Mouse (Mus musculus) ES-E14 (cell line): ENCODE results near the gene Kcnip1. TPM values are rescaled to one million over a fixed set of nuclear protein-coding genes. Genes with fewer than 3 reads are reported as not detected.

Experiments
- DNase-seq: peaks from one replicate; pipeline ENCODE4 v3.0.0-alpha.2; 2013; ENCODE audit warnings: low read depth, low spot score
- H3K27ac ChIP-seq: 2 replicates; pipeline ENCODE4 v1.5.1; 2012; ENCODE audit warnings: low read depth, mild to moderate bottlenecking, low read length, moderate library complexity, mixed read lengths; ENCODE audit not compliant: poor library complexity, insufficient read depth, severe bottlenecking
- H3K36me3 ChIP-seq: 2 replicates; pipeline ENCODE4 v1.6.1; 2012; ENCODE audit warnings: mild to moderate bottlenecking, low read length, moderate library complexity, mixed read lengths; ENCODE audit not compliant: control insufficient read depth, poor library complexity, insufficient read depth, severe bottlenecking
- H3K4me1 ChIP-seq, 2 experiments: fragments of 150-350 bp in 1 of 2; sonication (generic) in 1 of 2; 2 replicates each; pipeline ENCODE4 v1.6.1; 2012; ENCODE audit warnings: low read length in 2 of 2, mild to moderate bottlenecking in 1 of 2, mixed read lengths in 1 of 2; ENCODE audit not compliant: control insufficient read depth in 2 of 2, insufficient read depth in 2 of 2, poor library complexity in 1 of 2
- H3K4me3 ChIP-seq, 2 experiments: fragments of 150-350 bp in 1 of 2; sonication (generic) in 1 of 2; 2 replicates each; pipeline ENCODE4 v1.5.1; 2012; ENCODE audit warnings: low read length in 2 of 2, low read depth in 1 of 2, mild to moderate bottlenecking in 1 of 2, mixed read lengths in 1 of 2; ENCODE audit not compliant: insufficient read depth in 1 of 2, poor library complexity in 1 of 2, severe bottlenecking in 1 of 2
- H3K9ac ChIP-seq: 2 replicates; pipeline ENCODE4 v1.6.1; 2012; ENCODE audit warnings: low read depth, mild to moderate bottlenecking, low read length, mixed read lengths; ENCODE audit not compliant: poor library complexity, insufficient read depth, severe bottlenecking
- H3K9me3 ChIP-seq: fragments of 150-350 bp; sonication (generic); 2 replicates; pipeline ENCODE4 v1.6.1; 2012; ENCODE audit warnings: low read depth, mild to moderate bottlenecking, low read length; ENCODE audit not compliant: control insufficient read depth, insufficient read depth
- CHD2 ChIP-seq: IDR thresholded peaks from 2 replicates; pipeline ENCODE4 v1.6.1; 2014; ENCODE audit warnings: mild to moderate bottlenecking, low read depth, low read length, inconsistent platforms
- HCFC1 ChIP-seq: IDR thresholded peaks from 2 replicates; pipeline ENCODE4 v1.6.1; 2012; ENCODE audit warnings: low read length, inconsistent platforms, borderline replicate concordance; ENCODE audit not compliant: insufficient read depth
- MAFK ChIP-seq: IDR thresholded peaks from 2 replicates; pipeline ENCODE4 v1.6.1; 2014; ENCODE audit warnings: mild to moderate bottlenecking, low read depth, low read length, inconsistent platforms; ENCODE audit not compliant: insufficient read depth
- ZC3H11A ChIP-seq: IDR thresholded peaks from 2 replicates; pipeline ENCODE4 v1.6.1; 2012; ENCODE audit warnings: low read depth, mild to moderate bottlenecking, inconsistent platforms, low read length, borderline replicate concordance
- ZNF384 ChIP-seq: IDR thresholded peaks from 2 replicates; pipeline ENCODE4 v1.6.1; 2012; ENCODE audit warnings: low read depth, low read length, inconsistent platforms
- in situ Hi-C, 2 experiments: fragments of 600-800 bp; cut with MboI; formaldehyde crosslinking; loops; one replicate each; pipeline ENCODE4 v1.15.1; 2025; ENCODE audit warnings: low sequenced_read_pairs in 2 of 2, inconsistent platforms in 1 of 2; ENCODE audit not compliant: unreplicated experiment in 2 of 2
- total RNA-seq: library from RNA; depleted of rRNA; stranded (reverse); fragments of 300-350 nt; gene quantifications from 2 replicates; pipeline ENCODE4 v1.2.3, GENCODE M21; 2012

The Kcnip1 gene
- total RNA-seq, 1 experiment, result 0.22 TPM

- H3K9me3 ChIP-seq, result no peaks in the 10 kb centered on the region
- TF ChIP-seq MAFK, result no peak
- TF ChIP-seq HCFC1, result no peak
- no peak overlapping the region for H3K4me3 ChIP-seq
- no peak for DNase-seq
- H3K27ac ChIP-seq, result no peak overlapping the region
- H3K4me1 ChIP-seq, result peaks cover 0 to 1% of the 10 kb centered on the region in 2 experiments; a peak in 1 of 4 replicates
- no peak overlapping the region for H3K9ac ChIP-seq
- H3K36me3 ChIP-seq, result no peaks in the 10 kb centered on the region
- in situ Hi-C loops, result no loop called here
Measured at GRCm38 (mm10) chr11:33845931-33846330, 147.0 kb downstream of the Kcnip1 start.

- TF ChIP-seq ZNF384 (no peak), HCFC1 (no peak), ZC3H11A (no peak), MAFK (no peak), CHD2 (no peak)
- peak; percentile 16 for DNase-seq
- no peak overlapping the region for H3K27ac ChIP-seq
- H3K9me3 ChIP-seq, result no peaks in the 10 kb centered on the region
- H3K9ac ChIP-seq, result peak overlapping the region; percentile 53; the same call in 1 of the 2 replicates
- H3K36me3 ChIP-seq, result no peaks in the 10 kb centered on the region
- in situ Hi-C loops, result no loop called here
- H3K4me1 ChIP-seq, result peaks cover 0 to 1% of the 10 kb centered on the region in 2 experiments; a peak in 1 of 4 replicates
- H3K4me3 ChIP-seq, result peak overlapping the region; percentile 61 to 63
Measured at GRCm38 (mm10) chr11:33843294-33843864, 149.6 kb downstream of the Kcnip1 start.

GRCm38 (mm10) chr11:33839049-33839448 lies 153.9 kb downstream of the Kcnip1 start:
- no peaks in the 10 kb centered on the region for H3K36me3 ChIP-seq
- no peak for TF ChIP-seq MAFK
- TF ChIP-seq CHD2, result no peak
- TF ChIP-seq ZC3H11A, result no peak
- no peak for TF ChIP-seq ZNF384
- no peak for TF ChIP-seq HCFC1
- DNase-seq, result no peak
- no peaks in the 10 kb centered on the region for H3K9me3 ChIP-seq
- no peak overlapping the region for H3K9ac ChIP-seq
- no peak overlapping the region for H3K27ac ChIP-seq
- in situ Hi-C loops, result no loop called here
- no peak overlapping the region for H3K4me3 ChIP-seq
- H3K4me1 ChIP-seq, result peaks cover 0 to 1% of the 10 kb centered on the region in 2 experiments; a peak in 1 of 4 replicates

GRCm38 (mm10) chr11:33829774-33830173 lies 163.2 kb downstream of the Kcnip1 start:
- DNase-seq, result peak; percentile 12
- TF ChIP-seq ZNF384, result no peak
- TF ChIP-seq ZC3H11A, result no peak
- no peak for TF ChIP-seq HCFC1
- TF ChIP-seq CHD2, result no peak
- no peak for TF ChIP-seq MAFK
- Histone ChIP-seq H3K9me3 (no peaks in the 10 kb centered on the region), H3K36me3 (no peaks in the 10 kb centered on the region), H3K4me3 (no peak overlapping the region), H3K4me1 (no peaks in the 10 kb centered on the region), H3K27ac (no peak overlapping the region), H3K9ac (no peak overlapping the region)
- in situ Hi-C loops, result no loop called here

- no peaks in the 10 kb centered on the region for H3K9me3 ChIP-seq
- H3K27ac ChIP-seq, result no peak overlapping the region
- no peak overlapping the region for H3K9ac ChIP-seq
- in situ Hi-C loops, result no loop called here
- no peak for TF ChIP-seq HCFC1
- TF ChIP-seq CHD2, result no peak
- TF ChIP-seq MAFK, result no peak
- no peak for TF ChIP-seq ZC3H11A
- no peak for TF ChIP-seq ZNF384
- no peaks in the 10 kb centered on the region for H3K4me1 ChIP-seq
- H3K4me3 ChIP-seq, result no peak overlapping the region
- DNase-seq, result no peak
- no peaks in the 10 kb centered on the region for H3K36me3 ChIP-seq
Measured at GRCm38 (mm10) chr11:33827829-33828206, 165.1 kb downstream of the Kcnip1 start.
